Mouse (Mus musculus) left cerebral cortex, adult 2 months (tissue): ENCODE data around the gene Tk1. TPM values are rescaled to one million over a fixed set of nuclear protein-coding genes. Genes with fewer than 3 reads are reported as not detected.
"Not testable (repeated sequence)": the region's sequence is repeated elsewhere in the genome, so short reads cannot be mapped to it uniquely, and the experiment has no call there.

ENCODE experiments used
- DNase-seq, 2 experiments: peaks; one replicate each; pipeline ENCODE4 v3.0.0; 2021 to 2022; ENCODE audit warnings: low spot score in 2 of 2, mixed read lengths in 1 of 2; ENCODE audit errors: extremely low spot score in 1 of 2
- H3K27ac ChIP-seq: fragments of 200-600 bp; 2 replicates; pipeline ENCODE4 v1.8.1; 2022
- H3K4me3 ChIP-seq: fragments of 200-600 bp; 2 replicates; pipeline ENCODE4 v1.8.1; 2022
- CTCF ChIP-seq: fragments of 200-600 bp; IDR thresholded peaks from 2 replicates; pipeline ENCODE4 v1.8.1; 2022; ENCODE audit warnings: antibody characterized with exemption, mild to moderate bottlenecking, moderate library complexity
- intact Hi-C: fragments of 180-260 bp; cut with DNase I; formaldehyde crosslinking; loops from one replicate; pipeline ENCODE4 v1.15.1; 2025
- total RNA-seq, 2 experiments: library from RNA; stranded (reverse); gene quantifications; 2 replicates each; pipeline ENCODE4 v1.2.3; 2021

Gene Tk1
- total RNA-seq, 2 experiments from 2014 or later: 0.81 to 1.0 TPM

GRCm38 (mm10) chr11:117796954-117797353 lies 28.9 kb downstream of the Tk1 start:
- intact Hi-C loops: no loop called here
- no peak overlapping the region for H3K4me3 ChIP-seq
- H3K27ac ChIP-seq: no peak overlapping the region
- TF ChIP-seq CTCF: no peak
- no peak for DNase-seq

DNA sequence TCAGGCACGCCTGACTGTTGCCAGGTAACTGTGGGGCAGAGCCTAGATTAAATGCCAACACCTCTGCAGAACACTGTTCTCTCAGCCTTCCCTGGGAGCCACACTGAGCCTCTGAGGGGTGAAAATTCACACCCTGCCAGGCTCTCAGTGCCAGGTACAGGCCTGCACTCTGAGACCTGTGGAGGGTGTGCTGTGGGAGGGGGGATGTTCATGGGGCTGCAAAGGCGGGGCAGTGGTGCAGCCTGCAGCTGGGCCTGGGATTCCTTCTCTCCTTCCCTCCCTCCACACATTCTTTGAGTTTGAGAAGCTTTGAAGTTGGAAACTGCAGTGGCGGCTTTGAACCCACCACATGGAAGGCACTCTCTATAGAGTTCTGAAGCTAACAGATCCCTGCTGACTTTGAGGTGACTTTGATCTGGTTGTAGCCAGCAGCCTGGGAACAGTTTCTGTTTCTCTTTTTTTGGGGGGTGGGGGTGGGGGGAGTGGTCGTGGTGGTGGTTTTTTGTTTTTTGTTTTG lies 31.8 kb downstream of the Tk1 start:
- TF ChIP-seq CTCF: no peak
- DNase-seq: no peak

DNA sequence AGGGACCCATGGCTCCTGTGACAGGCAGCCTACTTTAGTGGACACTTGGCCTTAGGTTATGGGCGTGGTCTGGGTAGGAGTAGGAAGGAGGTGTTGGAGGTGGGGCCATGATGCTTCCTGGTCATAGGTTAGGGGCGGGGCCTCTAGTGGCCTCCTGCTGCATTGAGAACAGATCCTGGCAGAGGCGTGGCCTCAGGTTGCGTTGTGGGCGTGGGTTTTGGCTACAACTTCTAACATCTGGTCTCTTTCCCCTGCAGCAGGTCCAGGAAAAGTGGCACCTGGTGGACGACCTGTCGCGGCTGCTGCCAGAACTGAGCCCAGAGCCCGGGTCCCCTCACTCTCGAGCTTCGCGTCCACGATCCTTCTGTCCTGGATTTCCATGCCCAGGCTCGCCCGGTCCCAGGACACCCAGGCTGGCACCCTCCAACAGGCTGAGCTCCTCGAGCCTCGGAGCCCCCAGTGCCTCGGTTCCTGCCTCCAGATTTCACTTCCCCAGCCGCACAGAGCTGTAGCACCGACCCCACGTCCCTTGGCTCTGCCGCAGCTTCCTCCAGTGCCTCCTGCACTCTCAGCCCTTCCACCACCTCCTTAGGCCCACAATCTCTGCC lies 33.5 kb downstream of the Tk1 start:
- Histone ChIP-seq H3K27ac (no peak overlapping the region), H3K4me3 (no peak overlapping the region)
- intact Hi-C loops: no loop called here
- no peak for DNase-seq
- no peak for TF ChIP-seq CTCF

More for the DNA sequence above, 31.8 kb downstream of the Tk1 start:
- Histone ChIP-seq H3K4me3 (no peak overlapping the region), H3K27ac (no peak overlapping the region)
- intact Hi-C loops: no loop called here

GRCm38 (mm10) chr11:117791441-117791761 lies 34.5 kb downstream of the Tk1 start:
- intact Hi-C loops: no loop called here
- Histone ChIP-seq H3K4me3 (no peak overlapping the region), H3K27ac (no peak overlapping the region)
- TF ChIP-seq CTCF: no peak
- no peak for DNase-seq

GRCm38 (mm10) chr11:117790703-117791440 lies 35.0 kb downstream of the Tk1 start:
- Histone ChIP-seq H3K4me3 (no peak overlapping the region), H3K27ac (no peak overlapping the region)
- intact Hi-C loops: loop anchor here (1.0 kb wide), 1 partner anchor 33 kb away; no protein-coding TSS in a partner anchor
- no peak; the same call in 1 of the 2 replicates for TF ChIP-seq CTCF
- no peak for DNase-seq

- TF ChIP-seq CTCF: peak; percentile 82
- no peak overlapping the region for H3K4me3 ChIP-seq
- H3K27ac ChIP-seq: no peak overlapping the region
- peak in 1 of 2 experiments; percentile 62 for DNase-seq
- intact Hi-C loops: loop anchor here (1.0 kb wide), 1 partner anchor 34 kb away; no protein-coding TSS in a partner anchor
Measured at GRCm38 (mm10) chr11:117790286-117790685, 35.6 kb downstream of the Tk1 start.

- DNase-seq, H3K4me3 ChIP-seq, H3K27ac ChIP-seq, intact Hi-C loops: not testable (repeated sequence)
Measured at GRCm38 (mm10) chr11:117788481-117788880, 37.4 kb downstream of the Tk1 start.

GRCm38 (mm10) chr11:117786294-117786693 lies 39.6 kb downstream of the Tk1 start:
- peak; percentile 68 for TF ChIP-seq CTCF
- intact Hi-C loops: no loop called here
- Histone ChIP-seq H3K4me3 (no peak overlapping the region), H3K27ac (no peak overlapping the region)
- DNase-seq: peak in 1 of 2 experiments; percentile 56

GRCm38 (mm10) chr11:117783683-117784309 lies 42.1 kb downstream of the Tk1 start:
- TF ChIP-seq CTCF: no peak
- Histone ChIP-seq H3K4me3 (no peak overlapping the region), H3K27ac (no peak overlapping the region)
- DNase-seq: no peak
- intact Hi-C loops: loop anchor here (2.0 kb wide), 1 partner anchor 71 kb away; no protein-coding TSS in a partner anchor

DNA sequence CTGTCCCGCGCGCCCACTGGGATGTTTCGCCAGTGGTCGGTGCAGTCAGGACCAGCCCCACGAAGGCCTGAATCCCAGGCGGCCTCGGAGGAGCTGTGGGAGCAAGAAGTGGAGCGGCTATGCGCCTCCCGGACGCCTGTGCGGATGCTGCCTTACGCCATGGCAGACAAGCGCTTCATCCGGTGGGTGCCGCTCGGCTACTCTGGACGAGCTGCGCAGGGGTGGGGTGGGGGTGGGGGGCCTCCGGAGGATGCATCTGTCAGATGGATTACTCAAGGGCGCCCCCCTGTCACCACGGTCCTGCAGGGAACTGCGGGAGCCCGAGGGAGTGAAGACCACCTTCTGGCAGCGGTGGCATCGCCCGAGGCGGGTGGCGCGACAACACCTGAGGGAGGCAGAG lies 42.8 kb downstream of the Tk1 start:
- H3K4me3 ChIP-seq: peak overlapping the region; percentile 20
- H3K27ac ChIP-seq: no peak overlapping the region
- DNase-seq: peak in 1 of 2 experiments; percentile 50
- intact Hi-C loops: no loop called here
- peak; percentile 78 for TF ChIP-seq CTCF

GRCm38 (mm10) chr11:117782705-117783034 lies 43.2 kb downstream of the Tk1 start:
- H3K27ac ChIP-seq: no peak overlapping the region
- intact Hi-C loops: no loop called here
- H3K4me3 ChIP-seq: peak overlapping the region; percentile 20; the same call in 1 of the 2 replicates
- no peak for DNase-seq
- TF ChIP-seq CTCF: no peak
